Mouse (Mus musculus) lung, postnatal 0 days (tissue): Measurements from ENCODE around the gene Pnkd.

Experiments
- CTCF ChIP-seq: IDR thresholded peaks from 2 replicates; pipeline ENCODE4 v1.5.1; 2016; ENCODE audit warnings: antibody characterized with exemption, mild to moderate bottlenecking
- EP300 ChIP-seq: IDR thresholded peaks from 2 replicates; pipeline ENCODE4 v1.6.1; 2016; ENCODE audit warnings: antibody characterized with exemption, mild to moderate bottlenecking, control low read depth

- TF ChIP-seq CTCF (no peak), EP300 (no peak)
Observed at GRCm38 (mm10) chr1:74385531-74385930, 100.8 kb downstream of the Pnkd start.
